Mouse (Mus musculus) myocyte (in vitro differentiated cells): ENCODE measurements around the gene Arnt2.

Experiments used
- POLR2A ChIP-seq: IDR thresholded peaks from one replicate; pipeline ENCODE4 v1.6.1; 2011; ENCODE audit warnings: low read depth, mild to moderate bottlenecking, control low read depth, moderate library complexity; ENCODE audit not compliant: insufficient read length
- POLR2AphosphoS2 ChIP-seq: IDR thresholded peaks from one replicate; pipeline ENCODE4 v1.6.1; 2011; ENCODE audit warnings: low read depth, control low read depth; ENCODE audit not compliant: insufficient read length
- TCF12 ChIP-seq: IDR thresholded peaks from one replicate; pipeline ENCODE4 v1.6.1; 2011; ENCODE audit warnings: mild to moderate bottlenecking, control low read depth; ENCODE audit not compliant: poor library complexity, insufficient read depth, severe bottlenecking

- TF ChIP-seq POLR2AphosphoS2: no peak
- no peak for TF ChIP-seq POLR2A
- no peak for TF ChIP-seq TCF12
Measured at GRCm38 (mm10) chr7:84246878-84247277, 163.1 kb downstream of the Arnt2 start.
